Mouse (Mus musculus) E14TG2a.4 (cell line): ENCODE data around the gene Gdap2.

Source experiments
- H3K27me3 ChIP-seq: 2 replicates; pipeline ENCODE4 v1.6.1; 2014; ENCODE audit warnings: low read length, control low read depth; ENCODE audit not compliant: insufficient read depth
- H3K36me3 ChIP-seq: 2 replicates; pipeline ENCODE4 v1.6.1; 2014; ENCODE audit warnings: low read length, control low read depth; ENCODE audit not compliant: insufficient read depth
- H3K4me1 ChIP-seq: replicated peaks from 2 replicates; pipeline ENCODE4 v1.6.1; 2014; ENCODE audit warnings: low read depth, low read length, control low read depth
- H3K4me3 ChIP-seq: replicated peaks from 2 replicates; pipeline ENCODE4 v1.5.1; 2014; ENCODE audit warnings: mild to moderate bottlenecking, low read length
- H3K9me3 ChIP-seq: 2 replicates; pipeline ENCODE4 v1.6.1; 2014; ENCODE audit warnings: low read length, control low read depth
- CTCF ChIP-seq: conservative IDR thresholded peaks from 2 replicates; pipeline ENCODE4 v1.5.1; 2014; ENCODE audit warnings: low read length
- NANOG ChIP-seq: IDR thresholded peaks from 2 replicates; pipeline ENCODE4 v1.6.1; 2014; ENCODE audit warnings: borderline replicate concordance, low read length, mixed read lengths
- POU5F1 ChIP-seq: IDR thresholded peaks from 2 replicates; pipeline ENCODE4 v1.6.1; 2014; ENCODE audit warnings: low read length, borderline replicate concordance

Gene Gdap2

GRCm38 (mm10) chr3:100228981-100229380 is 66.8 kb downstream of the Gdap2 start:
- Histone ChIP-seq H3K4me3 (no peak overlapping the region), H3K27me3 (no peaks in the 10 kb centered on the region), H3K4me1 (no peaks in the 10 kb centered on the region), H3K36me3 (no peaks in the 10 kb centered on the region), H3K9me3 (peaks cover 6% of the 10 kb centered on the region)
- TF ChIP-seq NANOG (no peak), CTCF (no peak), POU5F1 (no peak)

GRCm38 (mm10) chr3:100236725-100237436 is 74.7 kb downstream of the Gdap2 start:
- Histone ChIP-seq H3K4me1 (no peaks in the 10 kb centered on the region), H3K9me3 (no peaks in the 10 kb centered on the region), H3K36me3 (no peaks in the 10 kb centered on the region), H3K27me3 (no peaks in the 10 kb centered on the region), H3K4me3 (no peak overlapping the region)
- TF ChIP-seq CTCF = no peak
- TF ChIP-seq NANOG = no peak
- TF ChIP-seq POU5F1 = no peak

GRCm38 (mm10) chr3:100242230-100242629 is 80.0 kb downstream of the Gdap2 start:
- no peaks in the 10 kb centered on the region for H3K27me3 ChIP-seq
- H3K9me3 ChIP-seq = no peaks in the 10 kb centered on the region
- H3K4me3 ChIP-seq = no peak overlapping the region
- no peaks in the 10 kb centered on the region for H3K36me3 ChIP-seq
- H3K4me1 ChIP-seq = no peaks in the 10 kb centered on the region
- no peak for TF ChIP-seq CTCF
- TF ChIP-seq NANOG = no peak
- TF ChIP-seq POU5F1 = no peak

GRCm38 (mm10) chr3:100246286-100246825 is 84.2 kb downstream of the Gdap2 start:
- no peaks in the 10 kb centered on the region for H3K4me1 ChIP-seq
- no peaks in the 10 kb centered on the region for H3K36me3 ChIP-seq
- no peaks in the 10 kb centered on the region for H3K9me3 ChIP-seq
- H3K27me3 ChIP-seq = no peaks in the 10 kb centered on the region
- H3K4me3 ChIP-seq = no peak overlapping the region
- no peak for TF ChIP-seq POU5F1
